Mouse (Mus musculus): ENCODE measurements around the gene Gadd45g. TPM values are rescaled to one million over a fixed set of nuclear protein-coding genes. Genes with fewer than 3 reads are reported as not detected.

Gadd45g gene
- total RNA-seq, 1 experiment, result 57.8 TPM

DNA sequence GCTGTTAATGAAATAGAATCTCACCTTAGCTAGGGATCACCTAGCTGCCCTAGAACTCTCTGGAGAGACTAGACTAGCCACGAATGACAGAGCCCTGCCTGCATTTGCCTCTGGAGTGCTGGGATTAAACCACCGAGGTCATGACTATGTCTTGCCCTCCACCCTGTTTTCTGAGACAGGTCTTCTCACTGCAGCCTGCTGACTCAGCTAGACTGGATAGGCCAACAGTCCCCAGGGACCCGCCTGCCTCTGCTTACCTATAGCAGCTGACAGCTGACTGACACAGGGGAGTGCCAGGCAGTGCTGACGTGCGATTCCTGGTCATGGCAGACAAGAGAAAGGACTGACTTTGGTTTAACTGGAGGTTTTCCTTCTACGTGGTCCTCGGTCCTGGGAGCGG, 12.7 kb downstream of the Gadd45g start:
- Histone ChIP-seq H3K4me1 (ENCODE audit: control insufficient read depth in 2 of 2, insufficient read depth in 2 of 2, low read length in 2 of 2, poor library complexity in 1 of 2) (no peaks in the 10 kb centered on the region; a peak in 1 of 4 replicates), H3K36me3 (ENCODE audit: control insufficient read depth, insufficient read depth, low read length, poor library complexity, severe bottlenecking) (no peaks in the 10 kb centered on the region), H3K9me3 (ENCODE audit: control insufficient read depth, insufficient read depth, low read depth, low read length) (no peaks in the 10 kb centered on the region), H3K9ac (ENCODE audit: insufficient read depth, low read depth, low read length, poor library complexity, severe bottlenecking) (no peak overlapping the region), H3K4me3 (ENCODE audit: insufficient read depth in 1 of 2, low read depth in 1 of 2, low read length in 2 of 2, poor library complexity in 1 of 2, severe bottlenecking in 1 of 2) (no peak overlapping the region), H3K27ac (ENCODE audit: insufficient read depth, low read depth, low read length, poor library complexity, severe bottlenecking) (no peak overlapping the region)
- DNase-seq (ENCODE audit: low read depth, low spot score), result no peak
- in situ Hi-C loops (cut with MboI; ENCODE audit: low sequenced_read_pairs in 2 of 2, unreplicated experiment in 2 of 2), result no loop called here
- TF ChIP-seq ZNF384 (IDR thresholded peaks at IDR 0.05; ENCODE audit: low read depth, low read length) (no peak), MAFK (IDR thresholded peaks at IDR 0.05; ENCODE audit: insufficient read depth, low read depth, low read length) (peak; percentile 68; the same call in 1 of the 2 replicates)

DNA sequence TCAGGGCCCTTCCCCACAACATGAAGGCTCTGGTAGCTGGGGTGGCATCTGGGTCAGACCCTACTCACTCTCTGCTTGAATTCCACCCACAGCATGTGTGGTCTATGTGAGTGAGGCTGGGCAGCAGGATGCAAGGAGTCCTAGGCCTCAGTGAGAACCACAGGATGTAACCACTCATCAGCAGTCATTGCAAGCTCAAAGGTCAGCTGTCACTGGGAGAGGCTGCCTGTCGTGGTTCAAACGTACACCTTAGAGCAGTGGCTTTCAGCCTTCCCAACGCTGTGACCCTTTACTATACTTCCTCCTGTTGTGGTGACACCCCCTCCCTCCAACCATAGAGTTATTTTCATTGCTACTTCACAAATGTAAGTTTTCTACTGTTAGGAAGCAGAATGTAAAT, 13.3 kb downstream of the Gadd45g start:
- Histone ChIP-seq H3K9me3 (ENCODE audit: control insufficient read depth, insufficient read depth, low read depth, low read length) (no peaks in the 10 kb centered on the region), H3K4me3 (ENCODE audit: insufficient read depth in 1 of 2, low read depth in 1 of 2, low read length in 2 of 2, poor library complexity in 1 of 2, severe bottlenecking in 1 of 2) (no peak overlapping the region), H3K4me1 (ENCODE audit: control insufficient read depth in 2 of 2, insufficient read depth in 2 of 2, low read length in 2 of 2, poor library complexity in 1 of 2) (no peaks in the 10 kb centered on the region; a peak in 1 of 4 replicates), H3K27ac (ENCODE audit: insufficient read depth, low read depth, low read length, poor library complexity, severe bottlenecking) (no peak overlapping the region), H3K36me3 (ENCODE audit: control insufficient read depth, insufficient read depth, low read length, poor library complexity, severe bottlenecking) (no peaks in the 10 kb centered on the region), H3K9ac (ENCODE audit: insufficient read depth, low read depth, low read length, poor library complexity, severe bottlenecking) (no peak overlapping the region)
- no peak for DNase-seq (ENCODE audit: low read depth, low spot score)
- TF ChIP-seq MAFK (IDR thresholded peaks at IDR 0.05; ENCODE audit: insufficient read depth, low read depth, low read length) (no peak), CHD2 (IDR thresholded peaks at IDR 0.05; ENCODE audit: low read depth, low read length) (no peak), ZC3H11A (IDR thresholded peaks at IDR 0.05; ENCODE audit: borderline replicate concordance, low read depth, low read length) (no peak), ZNF384 (IDR thresholded peaks at IDR 0.05; ENCODE audit: low read depth, low read length) (no peak), HCFC1 (IDR thresholded peaks at IDR 0.05; ENCODE audit: borderline replicate concordance, insufficient read depth, low read length) (no peak)
- in situ Hi-C loops (cut with MboI; ENCODE audit: low sequenced_read_pairs in 2 of 2, unreplicated experiment in 2 of 2), result no loop called here

DNA sequence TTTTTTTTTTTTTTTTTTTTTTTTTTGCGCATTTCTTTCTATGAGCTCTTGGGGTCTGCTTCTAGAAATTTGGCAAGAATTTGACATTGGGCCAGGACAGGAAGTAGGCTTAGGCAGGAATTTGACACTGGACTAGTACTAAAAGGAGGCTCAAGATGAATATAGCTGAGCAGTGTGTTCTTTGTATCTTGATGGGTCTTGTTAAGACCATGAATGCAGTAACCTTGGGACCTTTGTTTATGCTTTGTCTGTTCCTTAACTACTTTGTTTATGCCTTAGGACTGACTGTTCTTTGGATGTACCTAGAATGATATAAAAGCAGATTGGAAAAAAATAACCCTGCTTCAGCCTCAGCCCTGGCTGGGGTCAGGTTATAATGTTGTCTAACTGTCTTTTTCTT, 16.3 kb downstream of the Gadd45g start:
- H3K9ac ChIP-seq (ENCODE audit: insufficient read depth, low read depth, low read length, poor library complexity, severe bottlenecking), result no peak overlapping the region
- no peaks in the 10 kb centered on the region for H3K9me3 ChIP-seq (ENCODE audit: control insufficient read depth, insufficient read depth, low read depth, low read length)
- TF ChIP-seq ZC3H11A (IDR thresholded peaks at IDR 0.05; ENCODE audit: borderline replicate concordance, low read depth, low read length) (no peak), MAFK (IDR thresholded peaks at IDR 0.05; ENCODE audit: insufficient read depth, low read depth, low read length) (no peak), CHD2 (IDR thresholded peaks at IDR 0.05; ENCODE audit: low read depth, low read length) (no peak), HCFC1 (IDR thresholded peaks at IDR 0.05; ENCODE audit: borderline replicate concordance, insufficient read depth, low read length) (no peak), ZNF384 (IDR thresholded peaks at IDR 0.05; ENCODE audit: low read depth, low read length) (peak; percentile 75; the same call in 1 of the 2 replicates)
- peaks cover 0 to 3% of the 10 kb centered on the region in 2 experiments; a peak in 2 of 4 replicates for H3K4me1 ChIP-seq (ENCODE audit: control insufficient read depth in 2 of 2, insufficient read depth in 2 of 2, low read length in 2 of 2, poor library complexity in 1 of 2)
- in situ Hi-C loops (cut with MboI; ENCODE audit: low sequenced_read_pairs in 2 of 2, unreplicated experiment in 2 of 2), result no loop called here
- H3K27ac ChIP-seq (ENCODE audit: insufficient read depth, low read depth, low read length, poor library complexity, severe bottlenecking), result no peak overlapping the region
- DNase-seq (ENCODE audit: low read depth, low spot score), result peak; percentile 29
- no peak overlapping the region for H3K4me3 ChIP-seq (ENCODE audit: insufficient read depth in 1 of 2, low read depth in 1 of 2, low read length in 2 of 2, poor library complexity in 1 of 2, severe bottlenecking in 1 of 2)
- no peaks in the 10 kb centered on the region for H3K36me3 ChIP-seq (ENCODE audit: control insufficient read depth, insufficient read depth, low read length, poor library complexity, severe bottlenecking)

DNA sequence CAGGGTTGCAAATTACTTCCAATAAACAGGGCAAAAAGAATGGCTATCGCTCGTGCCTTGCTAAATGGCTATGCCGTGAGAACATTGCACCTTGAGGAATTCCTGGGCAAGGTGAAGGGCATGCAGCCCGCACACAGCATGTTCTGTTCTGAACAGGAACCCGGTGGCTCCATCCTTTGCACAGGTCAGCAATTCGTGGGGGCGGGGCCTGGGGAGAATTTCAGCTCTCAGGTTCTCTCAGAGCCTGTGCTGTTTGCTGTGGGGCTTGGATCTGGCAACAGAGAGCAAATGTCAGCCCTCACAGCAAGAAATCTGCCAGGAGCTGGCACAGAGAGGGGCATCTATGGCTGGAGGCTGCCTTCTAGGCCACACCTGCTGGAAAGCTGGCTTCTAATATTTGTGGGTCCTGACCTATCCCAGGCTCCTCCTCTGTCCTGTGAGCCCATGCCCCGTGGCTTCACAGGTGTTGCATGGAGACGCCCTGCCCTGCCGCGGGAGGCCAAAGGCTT, 19.7 kb downstream of the Gadd45g start:
- Histone ChIP-seq H3K9me3 (ENCODE audit: control insufficient read depth, insufficient read depth, low read depth, low read length) (no peaks in the 10 kb centered on the region), H3K27ac (ENCODE audit: insufficient read depth, low read depth, low read length, poor library complexity, severe bottlenecking) (no peak overlapping the region), H3K9ac (ENCODE audit: insufficient read depth, low read depth, low read length, poor library complexity, severe bottlenecking) (no peak overlapping the region), H3K36me3 (ENCODE audit: control insufficient read depth, insufficient read depth, low read length, poor library complexity, severe bottlenecking) (no peaks in the 10 kb centered on the region), H3K4me1 (ENCODE audit: control insufficient read depth in 2 of 2, insufficient read depth in 2 of 2, low read length in 2 of 2, poor library complexity in 1 of 2) (peaks cover 0 to 3% of the 10 kb centered on the region in 2 experiments; a peak in 1 of 4 replicates), H3K4me3 (ENCODE audit: insufficient read depth in 1 of 2, low read depth in 1 of 2, low read length in 2 of 2, poor library complexity in 1 of 2, severe bottlenecking in 1 of 2) (no peak overlapping the region)
- DNase-seq (ENCODE audit: low read depth, low spot score), result no peak
- no peak for TF ChIP-seq HCFC1 (IDR thresholded peaks at IDR 0.05; ENCODE audit: borderline replicate concordance, insufficient read depth, low read length)
- 0 out of 2 replicates have a peak, but pooled peaks have one; percentile 40 for TF ChIP-seq MAFK (IDR thresholded peaks at IDR 0.05; ENCODE audit: insufficient read depth, low read depth, low read length)
- in situ Hi-C loops (cut with MboI; ENCODE audit: low sequenced_read_pairs in 2 of 2, unreplicated experiment in 2 of 2), result no loop called here
